Mouse (Mus musculus): ENCODE data around the gene Olfr412. TPM values are rescaled to one million over a fixed set of nuclear protein-coding genes. Genes with fewer than 3 reads are reported as not detected.

Gene Olfr412
- polyA plus RNA-seq, 1 experiment = not detected

DNA sequence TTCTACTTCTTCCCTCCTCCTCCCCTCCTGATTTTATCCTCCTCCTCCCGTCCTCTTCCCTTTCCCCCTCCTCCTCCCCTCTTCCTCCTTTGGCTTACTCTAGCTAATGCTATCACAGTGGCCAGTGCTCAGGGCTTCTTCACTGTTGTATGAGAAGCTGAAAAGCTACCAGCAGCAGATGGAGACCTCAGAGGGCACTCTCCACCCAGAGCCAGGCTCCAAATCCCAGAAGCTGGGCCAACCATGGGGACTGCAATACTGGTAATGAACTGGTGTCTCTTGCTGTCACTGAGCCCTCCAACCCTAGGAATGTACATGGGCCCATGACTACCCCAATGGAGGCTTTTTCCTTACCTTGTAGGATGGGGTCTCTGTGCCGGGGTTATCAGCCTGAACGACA is 50.1 kb downstream of the Olfr412 start:
- no peak for DNase-seq (ENCODE audit: low read depth, low spot score)
- 75% methylated on average over 3 of the region's 3 CpGs for WGBS

DNA sequence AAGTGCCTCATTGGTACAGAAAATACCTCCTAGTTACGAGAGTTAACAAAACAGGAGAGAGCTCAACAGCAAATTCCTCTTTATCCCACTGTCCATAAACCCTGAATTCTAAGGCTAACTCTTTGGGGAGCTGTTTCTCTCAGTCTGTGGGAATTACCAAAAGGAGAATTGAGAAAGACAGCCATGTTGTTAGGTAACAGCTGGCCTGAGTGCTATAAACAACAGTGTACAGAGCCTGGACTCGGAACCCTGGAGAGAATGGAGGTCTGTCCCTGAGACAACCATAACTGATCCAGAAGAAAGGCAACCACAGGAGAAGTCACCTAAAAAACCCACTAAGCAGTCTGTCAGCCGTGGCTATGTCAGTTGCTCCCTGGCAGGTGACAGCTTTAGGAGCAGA is 50.6 kb downstream of the Olfr412 start:
- WGBS = 87% methylated on average over 3 of the region's 3 CpGs
- DNase-seq (ENCODE audit: low read depth, low spot score) = no peak

DNA sequence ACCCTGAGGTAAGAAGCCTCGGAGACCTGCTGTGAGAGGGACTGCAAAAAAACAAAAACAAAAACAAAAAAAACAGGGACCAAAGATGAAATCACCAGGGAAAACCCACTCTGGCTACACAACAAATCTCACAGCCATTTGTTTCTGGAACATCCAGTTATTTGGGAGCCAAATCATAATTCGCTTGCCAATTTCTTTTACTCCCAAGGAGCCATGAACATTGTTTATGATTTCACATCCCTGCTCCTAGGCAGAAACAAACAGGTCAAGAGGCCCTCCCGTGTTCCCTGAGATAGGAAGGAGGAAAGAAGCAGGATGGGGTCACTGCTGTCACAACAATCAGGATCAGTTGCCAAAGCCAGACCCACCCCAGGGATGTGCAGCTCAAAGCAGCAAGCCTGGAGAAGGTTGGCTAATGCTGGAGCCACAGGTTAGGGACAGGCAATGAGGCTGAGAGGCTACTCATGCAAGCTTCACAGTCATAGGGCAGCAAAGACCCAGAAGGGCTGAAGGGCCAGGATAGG is 51.6 kb downstream of the Olfr412 start:
- DNase-seq (ENCODE audit: low read depth, low spot score) = no peak
- 70% methylated on average over 3 of the region's 3 CpGs for WGBS

DNA sequence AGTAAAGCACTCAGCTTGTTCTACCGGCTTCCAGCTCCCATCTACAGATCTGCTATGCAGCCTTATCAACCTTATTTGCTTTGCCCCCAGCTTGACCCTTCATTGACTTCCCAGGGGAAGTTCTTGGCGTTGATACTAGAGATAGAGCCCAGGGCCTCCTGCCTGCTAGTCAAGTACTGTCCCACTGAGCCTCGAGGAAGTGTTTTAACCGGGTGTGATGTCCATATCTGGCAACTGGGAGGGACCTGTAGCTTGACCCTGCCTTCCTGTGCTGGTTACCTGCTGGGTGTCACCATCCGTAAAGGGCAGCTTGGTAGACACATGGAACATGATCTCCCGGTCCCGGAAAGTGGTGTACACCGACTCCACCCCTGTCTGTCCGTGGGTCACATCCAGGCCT is 52.2 kb downstream of the Olfr412 start:
- no peak for DNase-seq (ENCODE audit: low read depth, low spot score)
- 26% methylated on average over 9 of the region's 9 CpGs for WGBS

DNA sequence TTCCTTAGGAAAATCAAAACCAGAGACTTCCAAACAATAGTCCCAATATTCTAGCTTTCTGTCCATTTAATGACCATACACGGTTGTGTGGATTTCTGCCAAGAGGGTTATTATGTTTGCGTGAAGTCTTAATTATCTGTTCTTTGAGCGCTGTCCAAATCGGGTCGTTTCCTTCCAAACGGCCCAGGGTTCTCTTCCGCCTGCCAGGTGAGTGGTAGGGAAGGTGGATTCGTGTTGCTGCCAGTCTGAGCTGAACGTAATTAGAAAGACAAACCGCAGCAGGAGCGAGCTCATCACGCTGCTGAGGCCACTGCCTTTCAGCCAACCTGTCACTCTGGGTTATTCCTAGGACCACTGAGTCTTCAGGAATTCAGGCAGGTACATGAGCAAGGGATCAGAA is 53.9 kb downstream of the Olfr412 start:
- no peak for DNase-seq (ENCODE audit: low read depth, low spot score)
- WGBS = 32% methylated on average over 12 of the region's 12 CpGs

Other genes with a start within 250 kb of the Olfr412 start
- not detected in 2 replicates for gene Olfr401, start 248.4 kb upstream of the Olfr412 start, polyA plus RNA-seq (2012; rRNA removed)
- not detected in 2 replicates for gene Olfr402, start 208.5 kb upstream of the Olfr412 start, polyA plus RNA-seq (2012; rRNA removed)
- gene Olfr403, start 175.8 kb upstream of the Olfr412 start, polyA plus RNA-seq (2012; rRNA removed) = not detected in 2 replicates
- gene Olfr43, start 150.7 kb upstream of the Olfr412 start, polyA plus RNA-seq (2012; rRNA removed) = not detected in 2 replicates
- not detected in 2 replicates for gene Olfr406, start 102.3 kb upstream of the Olfr412 start, polyA plus RNA-seq (2012; rRNA removed)
- not detected in 2 replicates for gene Olfr59, start 78.3 kb upstream of the Olfr412 start, polyA plus RNA-seq (2012; rRNA removed)
- gene Olfr410, start 24.0 kb upstream of the Olfr412 start, polyA plus RNA-seq (2012; rRNA removed) = not detected in 2 replicates
- not detected in 2 replicates for gene Olfr411, start 9.4 kb upstream of the Olfr412 start, polyA plus RNA-seq (2012; rRNA removed)
- gene Rap1gap2, start 248.8 kb downstream of the Olfr412 start, polyA plus RNA-seq (2012; rRNA removed) = 21.4 and 23.4 TPM in 2 replicates